Mouse (Mus musculus): Measurements from ENCODE around the gene Bak1. TPM values are rescaled to one million over a fixed set of nuclear protein-coding genes. Genes with fewer than 3 reads are reported as not detected.

The Bak1 gene
- polyA plus RNA-seq, 1 experiment from 2014 or later: 8.1 TPM

GRCm38 (mm10) chr17:27071630-27072029 lies 42.8 kb upstream of the Bak1 start:
- peaks cover 3% of the 10 kb centered on the region; the same call in 1 of the 2 replicates for H3K4me1 ChIP-seq (replicated peaks; ENCODE audit: control insufficient read depth, insufficient read depth, low read length)
- H3K9ac ChIP-seq (ENCODE audit: low read length): no peak overlapping the region
- 34% methylated on average over 6 of the region's 6 CpGs for WGBS
- no peak overlapping the region for H3K4me2 ChIP-seq (ENCODE audit: low read depth, low read length)
- no peak for ATAC-seq (ENCODE audit: low read depth)
- H3K9me3 ChIP-seq (ENCODE audit: control insufficient read depth, low read length): no peaks in the 10 kb centered on the region
- no peaks in the 10 kb centered on the region for H3K27me3 ChIP-seq (ENCODE audit: control insufficient read depth, insufficient read depth, low read depth, low read length)
- no peak overlapping the region for H3K4me3 ChIP-seq (ENCODE audit: low read length)
- no peak overlapping the region for H3K27ac ChIP-seq (ENCODE audit: low read length)
- H3K36me3 ChIP-seq (ENCODE audit: control insufficient read depth, insufficient read depth, low read length): no peaks in the 10 kb centered on the region

- no peak overlapping the region for H3K9ac ChIP-seq (ENCODE audit: low read length)
- H3K9me3 ChIP-seq (ENCODE audit: control insufficient read depth, low read length): no peaks in the 10 kb centered on the region
- H3K4me3 ChIP-seq (ENCODE audit: low read length): no peak overlapping the region
- no peak overlapping the region for H3K4me2 ChIP-seq (ENCODE audit: low read depth, low read length)
- peaks cover 3% of the 10 kb centered on the region; the same call in 1 of the 2 replicates for H3K4me1 ChIP-seq (replicated peaks; ENCODE audit: control insufficient read depth, insufficient read depth, low read length)
- H3K27ac ChIP-seq (ENCODE audit: low read length): no peak overlapping the region
- no peaks in the 10 kb centered on the region for H3K27me3 ChIP-seq (ENCODE audit: control insufficient read depth, insufficient read depth, low read depth, low read length)
- WGBS: 82% methylated on average over 7 of the region's 7 CpGs
- no peaks in the 10 kb centered on the region for H3K36me3 ChIP-seq (ENCODE audit: control insufficient read depth, insufficient read depth, low read length)
- ATAC-seq (ENCODE audit: low read depth): no peak
These were observed 42.1 kb upstream of the Bak1 start for GRCm38 (mm10) chr17:27070913-27071312.

GRCm38 (mm10) chr17:27069071-27069470 lies 40.3 kb upstream of the Bak1 start:
- WGBS: 79% methylated on average over 5 of the region's 5 CpGs
- ATAC-seq (ENCODE audit: low read depth): no peak
- H3K27ac ChIP-seq (ENCODE audit: low read length): no peak overlapping the region
- no peaks in the 10 kb centered on the region for H3K36me3 ChIP-seq (ENCODE audit: control insufficient read depth, insufficient read depth, low read length)
- H3K4me2 ChIP-seq (ENCODE audit: low read depth, low read length): no peak overlapping the region
- H3K4me1 ChIP-seq (replicated peaks; ENCODE audit: control insufficient read depth, insufficient read depth, low read length): peaks cover 1% of the 10 kb centered on the region; the same call in 1 of the 2 replicates
- no peaks in the 10 kb centered on the region for H3K27me3 ChIP-seq (ENCODE audit: control insufficient read depth, insufficient read depth, low read depth, low read length)
- H3K9me3 ChIP-seq (ENCODE audit: control insufficient read depth, low read length): no peaks in the 10 kb centered on the region
- H3K4me3 ChIP-seq (ENCODE audit: low read length): no peak overlapping the region
- no peak overlapping the region for H3K9ac ChIP-seq (ENCODE audit: low read length)

GRCm38 (mm10) chr17:27066065-27066464 lies 37.3 kb upstream of the Bak1 start:
- 56% methylated on average over 7 of the region's 7 CpGs for WGBS
- peaks cover 9% of the 10 kb centered on the region for H3K4me1 ChIP-seq (replicated peaks; ENCODE audit: control insufficient read depth, insufficient read depth, low read length)
- no peak overlapping the region for H3K27ac ChIP-seq (ENCODE audit: low read length)
- no peak overlapping the region for H3K4me2 ChIP-seq (ENCODE audit: low read depth, low read length)
- H3K9me3 ChIP-seq (ENCODE audit: control insufficient read depth, low read length): 0 out of 2 replicates have a peak, but pooled peaks cover 3% of the 10 kb centered on the region
- H3K27me3 ChIP-seq (ENCODE audit: control insufficient read depth, insufficient read depth, low read depth, low read length): no peaks in the 10 kb centered on the region
- no peaks in the 10 kb centered on the region for H3K36me3 ChIP-seq (ENCODE audit: control insufficient read depth, insufficient read depth, low read length)
- no peak for ATAC-seq (ENCODE audit: low read depth)
- H3K9ac ChIP-seq (ENCODE audit: low read length): no peak overlapping the region
- no peak overlapping the region for H3K4me3 ChIP-seq (ENCODE audit: low read length)

GRCm38 (mm10) chr17:27064195-27064594 lies 35.4 kb upstream of the Bak1 start:
- ATAC-seq (ENCODE audit: low read depth): no peak

GRCm38 (mm10) chr17:27063717-27064116 lies 34.9 kb upstream of the Bak1 start:
- Histone ChIP-seq H3K9ac (ENCODE audit: low read length) (0 out of 2 replicates have a peak overlapping the region, but pooled peaks have one; percentile 18), H3K36me3 (ENCODE audit: control insufficient read depth, insufficient read depth, low read length) (no peaks in the 10 kb centered on the region)

More at GRCm38 (mm10) chr17:27064195-27064594, 35.4 kb upstream of the Bak1 start:
- 0 out of 2 replicates have a peak, but pooled peaks cover 3% of the 10 kb centered on the region for H3K9me3 ChIP-seq (ENCODE audit: control insufficient read depth, low read length)
- H3K27ac ChIP-seq (ENCODE audit: low read length): peak overlapping the region; percentile 21
- no peak overlapping the region for H3K4me3 ChIP-seq (ENCODE audit: low read length)
- H3K36me3 ChIP-seq (ENCODE audit: control insufficient read depth, insufficient read depth, low read length): no peaks in the 10 kb centered on the region
- no peaks in the 10 kb centered on the region for H3K27me3 ChIP-seq (ENCODE audit: control insufficient read depth, insufficient read depth, low read depth, low read length)
- 35% methylated on average over 2 of the region's 2 CpGs for WGBS
- H3K9ac ChIP-seq (ENCODE audit: low read length): no peak overlapping the region
- no peak overlapping the region for H3K4me2 ChIP-seq (ENCODE audit: low read depth, low read length)
- H3K4me1 ChIP-seq (replicated peaks; ENCODE audit: control insufficient read depth, insufficient read depth, low read length): peaks cover 21% of the 10 kb centered on the region

GRCm38 (mm10) chr17:27062684-27063083 lies 33.9 kb upstream of the Bak1 start:
- H3K4me1 ChIP-seq (replicated peaks; ENCODE audit: control insufficient read depth, insufficient read depth, low read length): peaks cover 33% of the 10 kb centered on the region
- no peak overlapping the region for H3K9ac ChIP-seq (ENCODE audit: low read length)
- H3K27me3 ChIP-seq (ENCODE audit: control insufficient read depth, insufficient read depth, low read depth, low read length): peaks cover 3% of the 10 kb centered on the region; the same call in 1 of the 2 replicates
- H3K36me3 ChIP-seq (ENCODE audit: control insufficient read depth, insufficient read depth, low read length): no peaks in the 10 kb centered on the region
- no peak overlapping the region for H3K4me3 ChIP-seq (ENCODE audit: low read length)
- WGBS: 87% methylated on average over 7 of the region's 7 CpGs
- H3K4me2 ChIP-seq (ENCODE audit: low read depth, low read length): no peak overlapping the region
- no peak overlapping the region for H3K27ac ChIP-seq (ENCODE audit: low read length)
- no peak for ATAC-seq (ENCODE audit: low read depth)
- 0 out of 2 replicates have a peak, but pooled peaks cover 3% of the 10 kb centered on the region for H3K9me3 ChIP-seq (ENCODE audit: control insufficient read depth, low read length)

More at GRCm38 (mm10) chr17:27063717-27064116, 34.9 kb upstream of the Bak1 start:
- H3K27ac ChIP-seq (ENCODE audit: low read length): peak overlapping the region; percentile 45; the same call in 1 of the 2 replicates
- H3K9me3 ChIP-seq (ENCODE audit: control insufficient read depth, low read length): 0 out of 2 replicates have a peak, but pooled peaks cover 3% of the 10 kb centered on the region
- ATAC-seq (ENCODE audit: low read depth): peak; percentile 69
- no peak overlapping the region for H3K4me3 ChIP-seq (ENCODE audit: low read length)
- H3K4me2 ChIP-seq (ENCODE audit: low read depth, low read length): no peak overlapping the region
- H3K4me1 ChIP-seq (replicated peaks; ENCODE audit: control insufficient read depth, insufficient read depth, low read length): peaks cover 25% of the 10 kb centered on the region
- H3K27me3 ChIP-seq (ENCODE audit: control insufficient read depth, insufficient read depth, low read depth, low read length): peaks cover under 1% of the 10 kb centered on the region; the same call in 1 of the 2 replicates
- WGBS: 18% methylated on average over 6 of the region's 6 CpGs

GRCm38 (mm10) chr17:27061727-27062126 lies 32.9 kb upstream of the Bak1 start:
- H3K9me3 ChIP-seq (ENCODE audit: control insufficient read depth, low read length): 0 out of 2 replicates have a peak, but pooled peaks cover 3% of the 10 kb centered on the region
- no peak overlapping the region for H3K4me2 ChIP-seq (ENCODE audit: low read depth, low read length)
- H3K27me3 ChIP-seq (ENCODE audit: control insufficient read depth, insufficient read depth, low read depth, low read length): peaks cover 3% of the 10 kb centered on the region; the same call in 1 of the 2 replicates
- no peak overlapping the region for H3K4me3 ChIP-seq (ENCODE audit: low read length)
- H3K4me1 ChIP-seq (replicated peaks; ENCODE audit: control insufficient read depth, insufficient read depth, low read length): peaks cover 33% of the 10 kb centered on the region
- H3K27ac ChIP-seq (ENCODE audit: low read length): no peak overlapping the region
- H3K9ac ChIP-seq (ENCODE audit: low read length): no peak overlapping the region
- ATAC-seq (ENCODE audit: low read depth): no peak
- H3K36me3 ChIP-seq (ENCODE audit: control insufficient read depth, insufficient read depth, low read length): no peaks in the 10 kb centered on the region
- WGBS: 90% methylated on average over 3 of the region's 3 CpGs

GRCm38 (mm10) chr17:27060698-27061097 lies 31.9 kb upstream of the Bak1 start:
- H3K9me3 ChIP-seq (ENCODE audit: control insufficient read depth, low read length): 0 out of 2 replicates have a peak, but pooled peaks cover 3% of the 10 kb centered on the region
- no peak overlapping the region for H3K4me3 ChIP-seq (ENCODE audit: low read length)
- H3K36me3 ChIP-seq (ENCODE audit: control insufficient read depth, insufficient read depth, low read length): no peaks in the 10 kb centered on the region
- H3K4me1 ChIP-seq (replicated peaks; ENCODE audit: control insufficient read depth, insufficient read depth, low read length): peaks cover 36% of the 10 kb centered on the region
- H3K27ac ChIP-seq (ENCODE audit: low read length): no peak overlapping the region
- no peak overlapping the region for H3K9ac ChIP-seq (ENCODE audit: low read length)
- ATAC-seq (ENCODE audit: low read depth): no peak
- peaks cover 3% of the 10 kb centered on the region; the same call in 1 of the 2 replicates for H3K27me3 ChIP-seq (ENCODE audit: control insufficient read depth, insufficient read depth, low read depth, low read length)
- 48% methylated on average over 8 of the region's 8 CpGs for WGBS
- H3K4me2 ChIP-seq (ENCODE audit: low read depth, low read length): no peak overlapping the region
